Mouse (Mus musculus): ENCODE data around the gene Tnik.

DNA sequence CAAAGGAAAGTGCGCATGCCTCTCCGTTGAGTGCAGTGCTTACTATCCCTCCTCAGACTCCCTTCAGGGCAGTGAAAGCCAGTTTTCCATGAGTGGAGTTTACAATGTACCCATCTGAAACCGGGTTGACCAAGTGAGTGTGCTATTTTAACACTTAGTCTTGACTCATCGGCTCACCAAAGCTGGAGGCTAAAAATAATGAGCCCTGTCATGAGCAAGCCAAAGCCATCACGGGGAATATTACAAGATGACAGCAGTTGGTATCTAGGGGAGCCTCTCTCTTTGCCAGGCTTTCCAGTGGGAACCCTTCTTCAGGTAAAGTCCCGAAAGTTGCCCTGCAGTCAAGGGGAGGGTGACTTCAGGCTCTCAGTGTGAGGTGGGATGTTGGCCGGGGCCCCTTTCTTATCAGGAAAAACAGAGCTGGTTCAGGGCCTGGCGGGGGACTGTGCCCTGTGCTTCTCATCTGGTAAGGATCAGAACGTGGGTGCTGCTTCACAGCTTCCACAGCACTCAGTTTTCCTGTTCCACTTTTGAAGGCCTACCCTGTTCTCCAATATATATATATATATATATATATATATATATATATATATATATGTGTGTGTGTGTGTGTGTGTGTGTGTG lies 136.7 kb downstream of the Tnik start:
- TF ChIP-seq CTCF (IDR thresholded peaks at IDR 0.05; ENCODE audit: control insufficient read depth, insufficient read depth, insufficient read length) = no peak
- no peak for TF ChIP-seq CEBPB (IDR thresholded peaks at IDR 0.05; ENCODE audit: low read depth)
- no peak for TF ChIP-seq MYOD1 (IDR thresholded peaks at IDR 0.05; ENCODE audit: control insufficient read depth, insufficient read length, low read depth)

Data from C2C12 (cell line).